Mouse (Mus musculus) gastrocnemius, postnatal 25 days (tissue): ENCODE data around the gene Rtel1. TPM values are rescaled to one million over a fixed set of nuclear protein-coding genes. Genes with fewer than 3 reads are reported as not detected.

Experiments used
- DNase-seq: peaks from one replicate; pipeline ENCODE4 v3.0.0; 2022
- total RNA-seq, 2 experiments: library from RNA; stranded (reverse); gene quantifications; 1 replicate in 1 of 2; 2 replicates in 1 of 2; pipeline ENCODE4 v1.2.3; 2021

The Rtel1 gene
- total RNA-seq, 2 experiments from 2014 or later, result 9.9 to 14.9 TPM

DNA sequence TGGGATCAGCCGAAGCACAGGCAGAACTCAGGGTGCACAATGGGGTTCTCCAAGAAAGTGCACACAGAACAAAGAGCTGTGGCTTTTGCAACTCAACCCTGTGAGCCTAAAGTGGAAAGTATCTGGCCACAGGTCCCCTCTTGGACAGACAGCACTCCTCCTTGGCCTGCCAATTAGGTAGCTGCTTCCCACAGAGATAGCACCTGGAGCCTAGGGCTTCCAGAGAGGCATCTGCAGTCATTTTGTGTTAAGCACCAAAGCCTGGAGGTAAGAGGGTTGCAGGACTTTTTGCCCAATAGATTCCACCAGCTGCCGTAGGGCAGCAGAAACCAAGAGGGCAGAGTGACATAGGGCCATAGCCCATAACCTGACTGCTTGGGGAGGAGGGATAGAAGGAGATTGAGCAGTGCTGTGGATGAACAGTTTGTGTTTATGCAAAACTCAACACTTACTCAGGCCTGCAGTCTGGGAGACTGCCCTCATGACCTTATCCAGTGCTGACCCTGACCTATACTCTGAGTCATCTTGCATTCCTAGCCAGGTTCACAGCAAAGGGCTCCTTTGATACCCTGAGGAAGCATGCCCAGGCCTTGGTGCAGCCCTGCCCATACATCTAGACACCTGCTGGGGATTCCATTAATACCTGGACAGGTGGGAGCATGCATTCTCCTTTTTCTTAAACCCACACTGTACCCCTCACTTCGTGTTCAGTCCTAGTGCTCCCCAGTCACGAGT, 70.8 kb downstream of the Rtel1 start:
- no peak for DNase-seq

DNA sequence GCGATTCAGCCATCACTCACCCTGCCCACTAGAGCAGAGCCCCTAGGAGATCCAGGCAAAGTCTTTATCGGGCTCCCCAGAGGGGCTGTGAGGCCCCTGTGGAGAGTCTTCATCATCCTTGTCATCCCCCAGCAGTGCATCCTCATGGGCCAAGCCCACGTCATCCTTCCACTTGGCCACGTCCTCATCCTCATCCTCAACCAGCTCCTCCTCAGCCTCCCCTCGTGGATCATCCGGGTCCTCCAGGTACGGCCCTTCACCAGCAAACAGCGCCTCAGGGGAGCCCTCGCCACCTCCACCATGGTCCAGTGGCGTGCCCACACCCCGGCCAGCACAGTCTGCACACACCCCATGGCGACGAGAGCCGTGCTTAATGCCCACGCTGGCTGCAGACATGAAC, 71.5 kb downstream of the Rtel1 start:
- no peak for DNase-seq

- no peak for DNase-seq
These were observed 72.0 kb downstream of the Rtel1 start for GRCm38 (mm10) chr2:181391541-181391940.

DNA sequence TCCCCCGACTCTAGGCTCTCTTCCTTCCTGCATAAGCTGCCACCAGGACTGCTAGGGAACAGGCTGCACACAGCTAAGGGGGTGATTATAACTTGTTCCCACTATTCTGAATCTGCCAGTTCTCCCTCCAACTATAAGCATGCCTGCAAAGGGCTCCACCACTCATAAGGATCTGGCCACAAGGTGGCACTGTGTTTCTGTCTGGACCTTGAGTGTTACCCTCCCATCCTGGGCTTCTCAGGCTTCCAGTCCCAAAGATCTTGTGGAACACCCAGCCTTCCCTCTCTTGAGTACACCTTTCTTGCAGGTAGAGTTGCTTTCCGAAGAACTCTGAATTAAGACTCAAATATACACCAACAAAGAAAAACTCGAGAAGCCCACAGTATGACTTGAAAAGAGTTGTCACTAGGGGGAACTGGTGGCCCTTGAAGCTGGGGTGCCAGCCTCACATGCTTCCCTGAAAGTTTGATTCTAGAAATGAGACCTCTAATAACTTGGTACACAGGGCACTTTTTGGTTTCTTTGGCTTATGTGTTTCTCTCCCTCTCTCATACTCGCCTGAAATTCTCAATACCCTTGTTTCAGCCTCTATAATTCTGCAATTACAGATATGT, 73.2 kb downstream of the Rtel1 start:
- DNase-seq, result peak; percentile 69

- no peak for DNase-seq
These were observed 74.5 kb downstream of the Rtel1 start for GRCm38 (mm10) chr2:181394086-181394485.

DNA sequence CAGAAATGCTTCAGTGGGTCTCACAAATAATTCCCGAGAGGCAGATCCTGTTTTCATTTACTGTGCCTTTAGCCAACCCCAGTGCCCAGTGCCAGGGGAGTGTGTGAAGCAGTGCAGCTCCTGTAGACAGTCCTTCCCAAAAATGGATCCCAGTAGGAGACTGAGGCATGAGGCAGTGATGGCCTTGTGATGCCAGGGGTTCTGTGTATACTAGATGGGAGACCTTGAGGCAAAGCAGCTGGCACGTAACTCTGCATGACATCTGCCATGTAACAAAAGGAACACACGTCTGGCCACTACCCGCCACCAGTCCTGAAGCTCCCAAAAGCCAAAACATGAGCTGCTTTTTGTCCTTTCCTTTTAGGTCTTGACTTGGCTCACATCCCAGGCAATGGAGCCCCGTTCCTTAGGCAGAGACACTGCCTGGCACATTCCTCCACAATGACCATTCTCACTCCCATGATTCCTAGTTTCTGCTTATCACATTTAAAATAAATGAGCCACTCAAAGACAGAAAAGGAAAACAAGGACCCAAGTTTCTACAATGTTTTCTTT, 77.7 kb downstream of the Rtel1 start:
- no peak for DNase-seq

- no peak for DNase-seq
These were observed 82.0 kb downstream of the Rtel1 start for GRCm38 (mm10) chr2:181401497-181401896.

DNA sequence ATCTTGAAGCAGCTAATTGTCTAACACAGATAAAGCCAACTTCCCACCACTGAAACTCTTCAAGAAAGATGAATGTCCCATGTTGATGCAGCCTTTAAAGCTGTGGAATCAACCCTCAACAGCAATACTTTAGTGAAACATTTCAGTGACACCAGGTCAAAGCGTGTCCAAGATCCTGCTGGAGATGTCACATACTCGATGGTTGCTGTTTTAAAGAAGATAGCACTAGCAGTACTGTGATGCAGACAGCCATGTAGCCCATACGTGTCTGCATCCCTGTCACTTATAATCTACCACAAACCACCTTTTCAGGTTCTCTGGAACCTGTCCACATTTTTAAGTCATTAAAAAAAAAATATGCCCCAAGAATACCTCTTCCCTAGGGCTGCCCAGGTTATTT, 84.2 kb downstream of the Rtel1 start:
- DNase-seq, result no peak

Other genes starting within 250 kb of the Rtel1 start
- not detected for gene Kcnq2, start 184.4 kb upstream of the Rtel1 start, total RNA-seq
- 1,000 to 10,000 TPM; 1,917 to 2,157 TPM for gene Eef1a2, start 162.7 kb upstream of the Rtel1 start, total RNA-seq
- 10 to 100 TPM; 44.4 to 49.5 TPM for gene Ppdpf, start 132.5 kb upstream of the Rtel1 start, total RNA-seq
- not detected for gene Ptk6, start 117.0 kb upstream of the Rtel1 start, total RNA-seq
- gene Srms, start 106.6 kb upstream of the Rtel1 start, total RNA-seq, result under 1 TPM; 0.20 to 0.24 TPM
- gene Fndc11, start 99.7 kb upstream of the Rtel1 start, total RNA-seq, result not detected
- 1 to 10 TPM; 2.5 to 3.4 TPM for gene Helz2, start 77.7 kb upstream of the Rtel1 start, total RNA-seq
- 1 to 10 TPM; 6.1 to 6.3 TPM for gene Gmeb2, start 31.7 kb upstream of the Rtel1 start, total RNA-seq
- under 1 TPM in 1 of 2 experiments, not detected in 1; 0.32 TPM for gene Stmn3, start 5.2 kb upstream of the Rtel1 start, total RNA-seq
- gene Zgpat, start 45.2 kb downstream of the Rtel1 start, total RNA-seq, result 10 to 100 TPM; 12.8 to 13.1 TPM
- 10 to 100 TPM; 25.0 to 29.3 TPM for gene Arfrp1, start 45.7 kb downstream of the Rtel1 start, total RNA-seq
- 1 to 10 TPM; 4.2 to 5.5 TPM for gene Lime1, start 60.3 kb downstream of the Rtel1 start, total RNA-seq
- gene Zbtb46, start 139.7 kb downstream of the Rtel1 start, total RNA-seq, result 1 to 10 TPM; 3.5 TPM
- gene Abhd16b, start 173.5 kb downstream of the Rtel1 start, total RNA-seq, result not detected
- 10 to 100 TPM; 46.1 to 48.2 TPM for gene Tpd52l2, start 177.4 kb downstream of the Rtel1 start, total RNA-seq
- gene Dnajc5, start 200.7 kb downstream of the Rtel1 start, total RNA-seq, result 10 to 100 TPM; 43.8 to 46.3 TPM